Mouse (Mus musculus) neutrophil, adult 83 days (primary cell): ENCODE measurements around the gene Gm49425. TPM values are rescaled to one million over a fixed set of nuclear protein-coding genes. Genes with fewer than 3 reads are reported as not detected.

ENCODE experiments used
- total RNA-seq, 2 experiments: library from RNA; stranded (reverse); gene quantifications; one replicate each; pipeline ENCODE4 v1.2.4; 2023

The Gm49425 gene
- total RNA-seq: not detected

GRCm38 (mm10) chr15:101517161-101517560 is at the start of gene Gm49425:
TSS of gene Gm49425 (minus strand) at chr15:101517261.

GRCm38 (mm10) chr15:101562850-101563249 is 45.8 kb upstream of the Gm49425 start, which contains the start of gene Krt90:
TSS of gene Krt90 (minus strand) at chr15:101562950.

GRCm38 (mm10) chr15:101550567-101550966 is 33.5 kb upstream of the Gm49425 start, which contains the start of gene Krt82:
TSS of gene Krt82 (minus strand) at chr15:101550667.

GRCm38 (mm10) chr15:101532720-101533119 is 15.7 kb upstream of the Gm49425 start, which contains the start of gene Krt84:
TSS of gene Krt84 (minus strand) at chr15:101532820.

GRCm38 (mm10) chr15:101491431-101491830 is 25.6 kb downstream of the Gm49425 start, which contains the start of gene Krt83:
TSS of gene Krt83 (minus strand) at chr15:101491512.

GRCm38 (mm10) chr15:101472952-101473528 is 44.0 kb downstream of the Gm49425 start, which contains the start of gene Krt86:
TSS of gene Krt86 (plus strand) at chr15:101473478.

Other genes starting within 250 kb of the Gm49425 start
- gene Atg101, start 233.0 kb downstream of the Gm49425 start, total RNA-seq: 10 to 100 TPM; 49.4 to 56.3 TPM
- gene 6030408B16Rik, start 224.0 kb downstream of the Gm49425 start, total RNA-seq: under 1 TPM; 0.24 to 0.26 TPM
- 10 to 100 TPM; 27.7 to 29.9 TPM for gene Krt80, start 147.1 kb downstream of the Gm49425 start, total RNA-seq
- 1 to 10 TPM; 3.7 to 4.5 TPM for gene Krt7, start 106.2 kb downstream of the Gm49425 start, total RNA-seq
- gene Krt87, start 78.5 kb downstream of the Gm49425 start, total RNA-seq: not detected
- not detected for gene Krt88, start 69.5 kb downstream of the Gm49425 start, total RNA-seq
- 1 to 10 TPM in 1 of 2 experiments, under 1 TPM in 1; 0.75 to 1.9 TPM for gene Krt81, start 53.5 kb downstream of the Gm49425 start, total RNA-seq
- 1 to 10 TPM; 4.3 to 5.9 TPM for gene Krt86, start 43.8 kb downstream of the Gm49425 start, total RNA-seq
- 10 to 100 TPM; 15.9 to 16.6 TPM for gene Krt83, start 25.7 kb downstream of the Gm49425 start, total RNA-seq
- not detected for gene Krt84, start 15.6 kb upstream of the Gm49425 start, total RNA-seq
- gene Krt82, start 33.4 kb upstream of the Gm49425 start, total RNA-seq: not detected
- gene Krt90, start 45.7 kb upstream of the Gm49425 start, total RNA-seq: not detected
- under 1 TPM; 0.64 to 0.70 TPM for gene Krt75, start 56.6 kb upstream of the Gm49425 start, total RNA-seq
- not detected for gene Gm5414, start 110.9 kb upstream of the Gm49425 start, total RNA-seq
- not detected for gene Gm5478, start 130.1 kb upstream of the Gm49425 start, total RNA-seq
- not detected for gene Krt6b, start 163.0 kb upstream of the Gm49425 start, total RNA-seq
- gene Krt6a, start 177.0 kb upstream of the Gm49425 start, total RNA-seq: not detected
- gene Krt5, start 195.6 kb upstream of the Gm49425 start, total RNA-seq: not detected
- not detected for gene Krt71, start 225.8 kb upstream of the Gm49425 start, total RNA-seq